Mouse (Mus musculus) forebrain, postnatal 0 days (tissue): Measurements from ENCODE around the gene Tm7sf2. TPM values are rescaled to one million over a fixed set of nuclear protein-coding genes. Genes with fewer than 3 reads are reported as not detected.

Experiments used
- ATAC-seq: fragments of 200-750 bp; cut with Nextera tagmentation; 2 replicates; pipeline ENCODE4 v1.8.0; 2017; ENCODE audit warnings: mild to moderate bottlenecking, moderate library complexity
- DNase-seq: peaks from one replicate; pipeline ENCODE4 v3.0.0-alpha.2; 2015
- H3K27ac ChIP-seq: fragments of 300-500 bp; sonication (generic); 2 replicates; pipeline ENCODE4 v1.5.1; 2014; ENCODE audit warnings: low read depth, mild to moderate bottlenecking, antibody characterized with exemption, low read length, moderate library complexity, mixed read lengths
- H3K27me3 ChIP-seq: fragments of 300-500 bp; sonication (generic); 2 replicates; pipeline ENCODE4 v1.6.1; 2014; ENCODE audit warnings: mild to moderate bottlenecking, low read length, mixed read lengths; ENCODE audit not compliant: insufficient read depth
- H3K36me3 ChIP-seq: fragments of 300-500 bp; sonication (generic); 2 replicates; pipeline ENCODE4 v1.6.1; 2014; ENCODE audit warnings: mild to moderate bottlenecking, moderate library complexity; ENCODE audit not compliant: insufficient read depth
- H3K4me1 ChIP-seq: fragments of 300-500 bp; sonication (generic); 2 replicates; pipeline ENCODE4 v1.6.1; 2014; ENCODE audit warnings: antibody characterized with exemption; ENCODE audit not compliant: insufficient read depth
- H3K4me2 ChIP-seq: fragments of 300-500 bp; sonication (generic); 2 replicates; pipeline ENCODE4 v1.6.1; 2014; ENCODE audit warnings: low read depth, mild to moderate bottlenecking, moderate library complexity
- H3K4me3 ChIP-seq: fragments of 300-500 bp; sonication (generic); 2 replicates; pipeline ENCODE4 v1.5.1; 2014; ENCODE audit warnings: low read depth, low read length, mixed read lengths
- H3K9ac ChIP-seq: fragments of 300-500 bp; sonication (generic); 2 replicates; pipeline ENCODE4 v1.6.1; 2014; ENCODE audit warnings: mild to moderate bottlenecking
- H3K9me3 ChIP-seq: fragments of 300-500 bp; sonication (generic); 2 replicates; pipeline ENCODE4 v1.6.1; 2016; ENCODE audit warnings: low read length
- CTCF ChIP-seq: sonication (generic); IDR thresholded peaks from 2 replicates; pipeline ENCODE4 v1.5.1; 2016; ENCODE audit warnings: antibody characterized with exemption, control low read depth, low read depth
- WGBS: fragments of 180-500 bp; shearing (Covaris S2); extraction: QIAGEN DNeasy Blood & Tissue Kit; methylation state at CpG from one replicate; pipeline ENCODE4 v1.1.7; 2014; 5-methylcytosine and 5-hydroxymethylcytosine counted together
- polyA plus RNA-seq: library from polyadenylated mRNA; unstranded; fragments of >200 nt; fragmentation: Nextera tagmentation; extraction: Ambion mirVana; gene quantifications from 2 replicates; pipeline ENCODE4 v1.2.1, GENCODE M21; 2015
- total RNA-seq: library from RNA; depleted of rRNA; stranded (reverse); fragments of >200 nt; gene quantifications from 2 replicates; pipeline ENCODE4 v1.2.3, GENCODE M21; 2014

Tm7sf2 gene
- total and polyA plus RNA-seq, 2 experiments from 2014 or later, result 43.3 to 70.6 TPM

DNA sequence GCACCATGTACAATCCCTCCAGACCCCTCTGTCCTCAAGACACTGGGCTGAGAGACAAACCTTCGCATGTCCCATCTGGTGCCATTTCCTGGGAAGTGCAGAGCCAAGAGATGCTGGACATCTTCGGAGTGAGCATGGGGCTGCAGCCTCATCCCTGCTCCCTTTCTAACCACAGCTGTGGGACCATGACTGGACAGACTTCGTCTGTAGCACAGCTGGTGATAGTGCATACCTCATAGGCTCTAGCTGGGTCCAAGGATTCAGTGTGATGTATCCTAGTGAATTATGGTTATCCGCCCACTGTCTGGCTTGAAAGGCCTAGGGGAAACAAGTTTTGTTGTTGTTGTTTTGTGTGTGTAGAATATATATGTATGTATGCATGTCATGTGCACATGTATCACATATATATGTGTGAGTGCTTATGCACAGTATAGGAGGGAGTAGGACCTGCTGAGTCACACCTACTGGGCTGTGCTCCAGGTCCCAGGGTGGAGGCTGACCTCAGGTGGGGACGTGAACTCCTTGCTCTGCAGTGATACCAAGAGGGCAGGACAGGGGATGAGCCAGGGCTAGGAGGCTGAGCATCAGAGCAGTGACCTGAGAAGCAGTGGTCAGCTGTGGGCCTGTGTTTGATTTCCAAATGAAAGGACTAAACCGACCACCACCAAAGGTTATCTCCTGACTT is 34.1 kb upstream of the Tm7sf2 start:
- Histone ChIP-seq H3K4me1 (no peaks in the 10 kb centered on the region), H3K4me2 (no peak overlapping the region), H3K9me3 (no peaks in the 10 kb centered on the region), H3K9ac (no peak overlapping the region), H3K4me3 (no peak overlapping the region), H3K27ac (no peak overlapping the region), H3K27me3 (no peaks in the 10 kb centered on the region), H3K36me3 (no peaks in the 10 kb centered on the region)
- no peak for DNase-seq
- 77% methylated on average over 6 of the region's 6 CpGs for WGBS
- no peak for ATAC-seq
- no peak for TF ChIP-seq CTCF

DNA sequence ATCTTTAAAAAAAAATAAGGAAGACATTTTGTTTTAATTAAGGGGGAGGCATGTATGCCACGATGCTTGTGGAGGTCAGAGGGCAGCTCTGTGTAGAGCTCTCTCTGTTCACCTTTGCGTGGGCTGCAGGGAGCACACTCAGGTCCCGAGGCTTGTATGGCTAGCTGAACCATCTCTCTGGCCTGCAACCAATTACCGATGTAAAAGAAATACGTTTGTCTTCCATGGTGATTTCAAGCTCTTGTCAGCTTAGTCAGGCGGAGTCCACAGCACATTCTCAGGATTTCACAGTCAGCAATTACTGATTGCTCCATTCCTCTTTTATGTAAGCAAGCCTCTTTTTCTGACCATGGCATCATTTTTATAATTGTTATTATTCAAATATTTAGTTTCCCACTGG is 33.0 kb upstream of the Tm7sf2 start:
- TF ChIP-seq CTCF, result no peak
- Histone ChIP-seq H3K4me2 (no peak overlapping the region), H3K27ac (no peak overlapping the region), H3K4me1 (no peaks in the 10 kb centered on the region), H3K4me3 (no peak overlapping the region), H3K36me3 (no peaks in the 10 kb centered on the region), H3K9me3 (no peaks in the 10 kb centered on the region), H3K9ac (no peak overlapping the region), H3K27me3 (no peaks in the 10 kb centered on the region)
- 71% methylated on average over 6 of the region's 6 CpGs for WGBS
- DNase-seq, result no peak
- ATAC-seq, result no peak

GRCm38 (mm10) chr19:6097847-6098246 is 29.7 kb upstream of the Tm7sf2 start:
- no peaks in the 10 kb centered on the region for H3K27me3 ChIP-seq
- no peak overlapping the region for H3K4me3 ChIP-seq
- no peaks in the 10 kb centered on the region for H3K36me3 ChIP-seq
- TF ChIP-seq CTCF, result no peak
- H3K9ac ChIP-seq, result no peak overlapping the region
- no peak overlapping the region for H3K27ac ChIP-seq
- ATAC-seq, result no peak
- H3K9me3 ChIP-seq, result no peaks in the 10 kb centered on the region
- no peak overlapping the region for H3K4me2 ChIP-seq
- DNase-seq, result no peak
- no peaks in the 10 kb centered on the region for H3K4me1 ChIP-seq
- 90% methylated on average over 3 of the region's 3 CpGs for WGBS

- H3K9me3 ChIP-seq, result no peaks in the 10 kb centered on the region
- no peaks in the 10 kb centered on the region for H3K4me1 ChIP-seq
- TF ChIP-seq CTCF, result no peak
- 92% methylated on average over 7 of the region's 7 CpGs for WGBS
- H3K4me2 ChIP-seq, result no peak within 1 kb of the TSS
- no peak within 1 kb of the TSS for H3K4me3 ChIP-seq
- no peaks in the 10 kb centered on the region for H3K27me3 ChIP-seq
- no peak for ATAC-seq
- H3K9ac ChIP-seq, result no peak within 1 kb of the TSS
- no peak for DNase-seq
- no peaks in the 10 kb centered on the region; the same call in 1 of the 2 replicates for H3K36me3 ChIP-seq
- H3K27ac ChIP-seq, result no peak within 1 kb of the TSS
Measured at GRCm38 (mm10) chr19:6094119-6094518, 25.9 kb upstream of the Tm7sf2 start, which contains the start of gene AC131692.1. Gene AC131692.1, plus strand, starts transcription at chr19:6094419.

- Histone ChIP-seq H3K27ac (no peak overlapping the region), H3K4me1 (peaks cover 5% of the 10 kb centered on the region; the same call in 1 of the 2 replicates), H3K9me3 (no peaks in the 10 kb centered on the region), H3K36me3 (no peaks in the 10 kb centered on the region; the same call in 1 of the 2 replicates), H3K9ac (no peak overlapping the region), H3K4me3 (no peak overlapping the region), H3K27me3 (no peaks in the 10 kb centered on the region), H3K4me2 (no peak overlapping the region)
- ATAC-seq (no peak), DNase-seq (no peak)
- no peak for TF ChIP-seq CTCF
- 93% methylated on average over 13 of the region's 13 CpGs for WGBS
Measured at GRCm38 (mm10) chr19:6088841-6089240, 20.7 kb upstream of the Tm7sf2 start.

- DNase-seq (peak; percentile 48), ATAC-seq (peak; percentile 52)
- 1% methylated on average over 17 of the region's 17 CpGs for WGBS
- Histone ChIP-seq H3K4me1 (peaks cover 8% of the 10 kb centered on the region; the same call in 1 of the 2 replicates), H3K9me3 (no peaks in the 10 kb centered on the region), H3K36me3 (peaks cover 28% of the 10 kb centered on the region), H3K4me3 (peak overlapping the region; percentile 81), H3K4me2 (peak overlapping the region; percentile 90), H3K27me3 (no peaks in the 10 kb centered on the region), H3K9ac (no peak overlapping the region), H3K27ac (no peak overlapping the region)
- no peak for TF ChIP-seq CTCF
Measured at GRCm38 (mm10) chr19:6085417-6085879, 17.3 kb upstream of the Tm7sf2 start.

GRCm38 (mm10) chr19:6084478-6085248 is 16.5 kb upstream of the Tm7sf2 start, which contains the start of the genes Zfpl1 and Cdca5:
Gene Zfpl1, minus strand, starts transcription at chr19:6084956.
Gene Cdca5, plus strand, starts transcription at chr19:6084983.
- Histone ChIP-seq H3K27ac (peak within 1 kb of the TSS; percentile 67), H3K36me3 (peaks cover 36% of the 10 kb centered on the region), H3K9ac (peak within 1 kb of the TSS; percentile 69), H3K9me3 (no peaks in the 10 kb centered on the region), H3K4me3 (peak within 1 kb of the TSS; percentile 81), H3K27me3 (no peaks in the 10 kb centered on the region), H3K4me2 (peak within 1 kb of the TSS; percentile 90), H3K4me1 (peaks cover 8% of the 10 kb centered on the region; the same call in 1 of the 2 replicates)
- ATAC-seq (peak; percentile 96), DNase-seq (peak; percentile 99)
- no peak for TF ChIP-seq CTCF
- 1% methylated on average over 58 of the region's 58 CpGs for WGBS
